Mouse (Mus musculus): ENCODE data around the gene Zmynd11.

DNA sequence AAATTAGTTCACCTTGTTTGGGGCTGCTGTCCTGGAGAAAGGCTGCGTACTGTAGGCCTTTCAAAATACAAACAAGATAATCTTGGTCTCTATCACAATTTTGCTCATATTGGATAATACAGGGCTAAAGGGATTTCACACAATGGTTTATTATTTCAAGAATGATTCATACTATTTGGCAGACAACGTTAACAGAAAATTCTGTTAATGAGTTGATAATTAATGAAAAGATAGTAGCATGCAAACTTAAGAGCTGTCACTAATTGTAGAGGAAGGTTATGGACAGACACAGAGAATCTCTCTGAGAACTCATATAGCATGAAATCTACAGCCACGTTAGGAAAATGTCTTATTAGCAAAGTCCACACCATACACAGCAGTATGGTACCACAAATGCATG is 52.2 kb downstream of the Zmynd11 start:
- TF ChIP-seq CTCF (IDR thresholded peaks at IDR 0.05; ENCODE audit: extremely low read depth, insufficient read length, insufficient replicate concordance, low read depth, low read length) (no peak), POLR2A (IDR thresholded peaks at IDR 0.05; ENCODE audit: low read depth, low read length) (no peak)
